Mouse (Mus musculus): ENCODE measurements around the gene AW549877.

- TF ChIP-seq GATA1 (IDR thresholded peaks at IDR 0.05; ENCODE audit: borderline replicate concordance, low read length) (no peak), FLI1 (IDR thresholded peaks at IDR 0.05; ENCODE audit: low read length) (no peak)
These were observed 46.9 kb upstream of the AW549877 start for GRCm38 (mm10) chr15:4042423-4042822.

Measured in megakaryocyte, embryonic 14.5 days (primary cell).